Comparison of ENCODE assay signal across 27 mouse cellular contexts in genomic region chr19:36148578-36148977, GRCm38 (mm10). TPM values are rescaled to one million over a fixed set of nuclear protein-coding genes. Genes with fewer than 3 reads are reported as not detected.
DNase-seq lines count a peak whose midpoint lies in the region; ATAC-seq and TF ChIP-seq lines count a peak whose summit lies in the region.
"Had no signal": no experiment of that assay in that cellular context is flagged by ENCODE, and none has a peak within 500 bp of the region (broad histone marks: within the 10 kb centered on the region; RNA-seq: fewer than 3 reads in every experiment).

No protein-coding gene starts in this region.

- no peak overlapping the region for H3K9ac ChIP-seq in intestine, postnatal 0 days (ENCODE audit: low read depth, low read length)
- no peak overlapping the region for H3K9ac ChIP-seq in intestine, embryonic 15.5 days
- H3K9ac ChIP-seq in ES-Bruce4 (ENCODE audit: low read depth, poor library complexity, severe bottlenecking): no peak overlapping the region
- no peak overlapping the region for H3K9ac ChIP-seq in stomach, postnatal 0 days (ENCODE audit: low read length)
- H3K9ac ChIP-seq: heart, embryonic 13.5 days; limb, embryonic 13.5 days; midbrain, embryonic 12.5 days; neural tube, embryonic 12.5 days had no signal

- no peaks in the 10 kb centered on the region for H3K4me1 ChIP-seq in intestine, postnatal 0 days (replicated peaks; ENCODE audit: control insufficient read depth, insufficient read depth, low read length)
- H3K4me1 ChIP-seq in intestine, embryonic 15.5 days (replicated peaks): no peaks in the 10 kb centered on the region
- H3K4me1 ChIP-seq in lung, adult 2 months (ENCODE audit: control insufficient read depth, insufficient read depth, low read length): no peaks in the 10 kb centered on the region
- H3K4me1 ChIP-seq in ES-Bruce4 (ENCODE audit: control insufficient read depth, insufficient read depth, low read length): no peaks in the 10 kb centered on the region
- H3K4me1 ChIP-seq in stomach, postnatal 0 days (replicated peaks; ENCODE audit: control insufficient read depth, insufficient read depth): no peaks in the 10 kb centered on the region
- H3K4me1 ChIP-seq: heart, embryonic 13.5 days; limb, embryonic 13.5 days; midbrain, embryonic 12.5 days; neural tube, embryonic 12.5 days had no signal

- no peak for TF ChIP-seq EP300 in ES-Bruce4 (IDR thresholded peaks at IDR 0.05; ENCODE audit: insufficient read depth, low read depth, low read length)
- no peak for TF ChIP-seq EP300 in stomach, postnatal 0 days (optimal IDR thresholded peaks at IDR 0.05)

- H3K4me2 ChIP-seq in intestine, postnatal 0 days (replicated peaks; ENCODE audit: low read depth): no peak overlapping the region
- no peak overlapping the region for H3K4me2 ChIP-seq in intestine, embryonic 15.5 days (replicated peaks)
- no peak overlapping the region for H3K4me2 ChIP-seq in stomach, postnatal 0 days (replicated peaks; ENCODE audit: low read depth)
- H3K4me2 ChIP-seq: heart, embryonic 13.5 days; limb, embryonic 13.5 days; midbrain, embryonic 12.5 days; neural tube, embryonic 12.5 days had no signal

- no peak overlapping the region for H3K4me3 ChIP-seq in intestine, postnatal 0 days (ENCODE audit: low read depth, low read length)
- H3K4me3 ChIP-seq in intestine, embryonic 15.5 days (replicated peaks): no peak overlapping the region
- H3K4me3 ChIP-seq in lung, adult 2 months (replicated peaks; ENCODE audit: extremely low read depth, low read depth, low read length): no peak overlapping the region
- H3K4me3 ChIP-seq in ES-Bruce4 (ENCODE audit: low read depth, low read length): no peak overlapping the region
- H3K4me3 ChIP-seq in stomach, postnatal 0 days (ENCODE audit: low read depth, low read length): no peak overlapping the region
- H3K4me3 ChIP-seq: heart, embryonic 13.5 days; limb, embryonic 13.5 days; midbrain, embryonic 12.5 days; neural tube, embryonic 12.5 days had no signal

- H3K27ac ChIP-seq in intestine, postnatal 0 days (ENCODE audit: low read depth, low read length): no peak overlapping the region
- no peak overlapping the region for H3K27ac ChIP-seq in intestine, embryonic 15.5 days
- H3K27ac ChIP-seq in ES-Bruce4 (ENCODE audit: insufficient read depth, low read length): no peak overlapping the region
- H3K27ac ChIP-seq in stomach, postnatal 0 days (replicated peaks): no peak overlapping the region
- H3K27ac ChIP-seq: heart, embryonic 13.5 days; limb, embryonic 13.5 days; midbrain, embryonic 12.5 days; neural tube, embryonic 12.5 days had no signal

- H3K36me3 ChIP-seq in intestine, postnatal 0 days (ENCODE audit: control insufficient read depth, insufficient read depth): no peaks in the 10 kb centered on the region
- no peaks in the 10 kb centered on the region for H3K36me3 ChIP-seq in intestine, embryonic 15.5 days
- H3K36me3 ChIP-seq in ES-Bruce4 (ENCODE audit: control insufficient read depth, insufficient read depth, low read length, poor library complexity, severe bottlenecking): no peaks in the 10 kb centered on the region
- H3K36me3 ChIP-seq in stomach, postnatal 0 days (ENCODE audit: control insufficient read depth, insufficient read depth, low read length): no peaks in the 10 kb centered on the region
- H3K36me3 ChIP-seq: heart, embryonic 13.5 days; limb, embryonic 13.5 days; midbrain, embryonic 12.5 days; neural tube, embryonic 12.5 days had no signal

- intact Hi-C loops in left cerebral cortex, postnatal 25 days (cut with DNase I): no loop called here

- no peak for DNase-seq in lung, adult 2 months
- no peak for DNase-seq in lung, postnatal 14 days
- no peak for DNase-seq in stomach, postnatal 0 days (ENCODE audit: low spot score)
- no peak for DNase-seq in left cerebral cortex, postnatal 25 days (ENCODE audit: low spot score in 2 of 2)
- DNase-seq in cerebellum, adult 11-12 months: no peak
- DNase-seq: adrenal gland, postnatal 14 days; cerebellum, adult 11 months; cerebellum, postnatal 25 days; embryo, embryonic 11 days; heart, postnatal 36 days; kidney, adult 8-10 months; kidney, postnatal 25 days had no signal

- H3K27me3 ChIP-seq in intestine, postnatal 0 days (replicated peaks; ENCODE audit: control insufficient read depth, insufficient read depth, low read length): no peaks in the 10 kb centered on the region
- no peaks in the 10 kb centered on the region for H3K27me3 ChIP-seq in intestine, embryonic 15.5 days (replicated peaks)
- no peaks in the 10 kb centered on the region for H3K27me3 ChIP-seq in ES-Bruce4 (ENCODE audit: control insufficient read depth, insufficient read depth, low read length, poor library complexity, severe bottlenecking)
- no peaks in the 10 kb centered on the region for H3K27me3 ChIP-seq in stomach, postnatal 0 days (ENCODE audit: control insufficient read depth, insufficient read depth, low read length)
- H3K27me3 ChIP-seq: heart, embryonic 13.5 days; limb, embryonic 13.5 days; midbrain, embryonic 12.5 days; neural tube, embryonic 12.5 days had no signal

- TF ChIP-seq POLR2A in lung, adult 2 months (IDR thresholded peaks at IDR 0.05; ENCODE audit: borderline replicate concordance, extremely low read depth, low read depth, low read length): no peak
- TF ChIP-seq POLR2A in ES-Bruce4 (IDR thresholded peaks at IDR 0.05; ENCODE audit: insufficient read depth, low read length): no peak

- no peaks in the 10 kb centered on the region for H3K9me3 ChIP-seq in intestine, postnatal 0 days (ENCODE audit: control insufficient read depth)
- no peaks in the 10 kb centered on the region for H3K9me3 ChIP-seq in intestine, embryonic 15.5 days
- H3K9me3 ChIP-seq in ES-Bruce4 (replicated peaks; ENCODE audit: control insufficient read depth, insufficient read depth, low read length, poor library complexity, severe bottlenecking): 0 out of 2 replicates have a peak, but pooled peaks cover 2% of the 10 kb centered on the region
- no peaks in the 10 kb centered on the region for H3K9me3 ChIP-seq in stomach, postnatal 0 days (ENCODE audit: control insufficient read depth, low read length)

- no peak for ATAC-seq in intestine, postnatal 0 days
- no peak for ATAC-seq in intestine, embryonic 15.5 days
- no peak for ATAC-seq in stomach, postnatal 0 days (ENCODE audit: low FRiP score, low TSS enrichment)
- ATAC-seq: CD4-positive, CD25-positive, alpha-beta regulatory T cell, adult 4 months; forebrain, embryonic 16.5 days; hindbrain, embryonic 16.5 days; lung, postnatal 0 days had no signal

- TF ChIP-seq CTCF in intestine, postnatal 0 days (IDR thresholded peaks at IDR 0.05; ENCODE audit: low read depth): peak; percentile 21; the same call in 1 of the 2 replicates
- 0 out of 2 replicates have a peak, but pooled peaks have one; percentile 4 for TF ChIP-seq CTCF in lung, adult 2 months (IDR thresholded peaks at IDR 0.05; ENCODE audit: insufficient read depth, low read length)
- TF ChIP-seq CTCF in ES-Bruce4 (IDR thresholded peaks at IDR 0.05; ENCODE audit: low read depth, low read length): peak; percentile 53
- TF ChIP-seq CTCF in stomach, postnatal 0 days (IDR thresholded peaks at IDR 0.05; ENCODE audit: low read depth): peak; percentile 35; the same call in 1 of the 2 replicates

- 88% methylated on average over 6 of the region's 6 CpGs for WGBS in intestine, postnatal 0 days
- 89% methylated on average over 6 of the region's 6 CpGs for WGBS in intestine, embryonic 15.5 days
- 95% methylated on average over 6 of the region's 6 CpGs for WGBS in lung, adult 2 months
- WGBS in stomach, postnatal 0 days: 91% methylated on average over 6 of the region's 6 CpGs

RNA-seq across cellular contexts. Expression of gene Ankrd1, which starts 28.7 kb away (rescaled TPM):
- polyA plus RNA-seq in intestine, postnatal 0 days (2015; fragmentation: Nextera tagmentation; extraction: Ambion mirVana): 0.18 and 0.52 TPM in 2 replicates
- polyA plus RNA-seq in intestine, embryonic 15.5 days (2015; fragmentation: Nextera tagmentation; extraction: Ambion mirVana): 0.11 and 0.18 TPM in 2 replicates
- polyA plus RNA-seq in lung, adult 2 months (2012; rRNA removed): 8.3 and 16.0 TPM in 2 replicates
- 8.7 and 10.0 TPM in 2 replicates for polyA plus RNA-seq in ES-Bruce4 (2011; ENCODE audit: insufficient read depth, insufficient read length, low read depth, missing spikeins)
- 0.21 and 0.22 TPM in 2 replicates for polyA plus RNA-seq in stomach, postnatal 0 days (2015; fragmentation: Nextera tagmentation; extraction: Ambion mirVana)
- not detected for total RNA-seq in left cerebral cortex, postnatal 25 days (2021)
- total RNA-seq: adrenal gland, postnatal 14 days; granulocyte monocyte progenitor cell, adult 5-6 weeks; layer of hippocampus, postnatal 10 days; megakaryocyte progenitor cell, adult 5-6 weeks; monocyte, adult 5-6 weeks had no signal
- polyA plus RNA-seq: CD4-positive, CD25-positive, alpha-beta regulatory T cell, adult 4 months; forebrain, embryonic 16.5 days had no signal
